Mouse (Mus musculus) erythroid progenitor cell, adult 5-6 weeks (primary cell): Measurements from ENCODE around the gene Sgcb. TPM values are rescaled to one million over a fixed set of nuclear protein-coding genes. Genes with fewer than 3 reads are reported as not detected.
A peak's percentile ranks its signal among the peaks of the same experiment; 100 is the strongest.

ENCODE experiments used
- ATAC-seq: replicated peaks from 2 replicates; pipeline ENCODE4 v1.8.0; 2016; ENCODE audit warnings: moderate number of reproducible peaks, mild to moderate bottlenecking, moderate TSS enrichment, inconsistent platforms; ENCODE audit not compliant: poor library complexity, low FRiP score, severe bottlenecking
- total RNA-seq, 2 experiments: library from RNA; stranded (forward) in 1 of 2; stranded (reverse) in 1 of 2; fragments of 150-400 nt in 1 of 2; fragments of 186-747, 209-891 nt in 1 of 2; gene quantifications; 2 replicates each; pipeline versions ENCODE4 v1.2.3 to v1.2.4; 2015 to 2017; ENCODE audit warnings: low replicate concordance in 2 of 2

Gene Sgcb
- 4.2 TPM in 1 of 2 replicates, not detected in the other for total RNA-seq (2015; ENCODE audit: low replicate concordance)
- total RNA-seq (2017; ENCODE audit: low replicate concordance): 1.3 TPM in 1 of 2 replicates, not detected in the other

- 0 out of 2 replicates have a peak, but pooled peaks have one; percentile 25 for ATAC-seq
These were observed at the start of gene Sgcb for GRCm38 (mm10) chr5:73647261-73647900. Sgcb (minus strand) TSS chr5:73647790.

- ATAC-seq: no peak
These were observed 46.8 kb upstream of the Sgcb start for GRCm38 (mm10) chr5:73694254-73695015.

- no peak for ATAC-seq
These were observed 46.2 kb upstream of the Sgcb start for GRCm38 (mm10) chr5:73693778-73694177.

- ATAC-seq: no peak
These were observed 44.3 kb upstream of the Sgcb start for GRCm38 (mm10) chr5:73691723-73692520.

- no peak for ATAC-seq
These were observed 42.6 kb upstream of the Sgcb start for GRCm38 (mm10) chr5:73690146-73690545.

GRCm38 (mm10) chr5:73688576-73688975 lies 41.0 kb upstream of the Sgcb start:
- ATAC-seq: no peak

- ATAC-seq: no peak
These were observed 38.6 kb upstream of the Sgcb start for GRCm38 (mm10) chr5:73686149-73686548.

GRCm38 (mm10) chr5:73683706-73684409 lies 36.3 kb upstream of the Sgcb start:
- no peak for ATAC-seq

GRCm38 (mm10) chr5:73683221-73683620 lies 35.6 kb upstream of the Sgcb start:
- no peak for ATAC-seq

GRCm38 (mm10) chr5:73676626-73677025 lies 29.0 kb upstream of the Sgcb start:
- ATAC-seq: no peak

- ATAC-seq: no peak
These were observed 28.0 kb upstream of the Sgcb start for GRCm38 (mm10) chr5:73675604-73676003.

- no peak for ATAC-seq
These were observed 21.8 kb upstream of the Sgcb start for GRCm38 (mm10) chr5:73669386-73669785.

- ATAC-seq: no peak
These were observed 20.3 kb upstream of the Sgcb start for GRCm38 (mm10) chr5:73667877-73668276.

- no peak for ATAC-seq
These were observed 19.1 kb upstream of the Sgcb start for GRCm38 (mm10) chr5:73666695-73667094.

GRCm38 (mm10) chr5:73651855-73652201 lies 4.2 kb upstream of the Sgcb start:
- no peak for ATAC-seq

GRCm38 (mm10) chr5:73651061-73651854 lies 3.7 kb upstream of the Sgcb start, which contains the start of gene Spata18:
Spata18 (plus strand) TSS chr5:73651379.
- ATAC-seq: no peak

GRCm38 (mm10) chr5:73650365-73650964 lies 2.9 kb upstream of the Sgcb start:
- ATAC-seq: no peak

GRCm38 (mm10) chr5:73642091-73642490 lies 5.5 kb downstream of the Sgcb start:
- no peak for ATAC-seq

- no peak for ATAC-seq
These were observed 6.5 kb downstream of the Sgcb start for GRCm38 (mm10) chr5:73641058-73641457.
